Mouse (Mus musculus) neural tube, embryonic 11.5 days (tissue): ENCODE data around the gene Creg1. TPM values are rescaled to one million over a fixed set of nuclear protein-coding genes. Genes with fewer than 3 reads are reported as not detected.

Experiments
- ATAC-seq: fragments of 200-750 bp; cut with Nextera tagmentation; 2 replicates; pipeline ENCODE4 v1.8.0; 2017; ENCODE audit warnings: moderate number of reproducible peaks, mild to moderate bottlenecking, moderate TSS enrichment, moderate library complexity; ENCODE audit not compliant: insufficient read depth, low FRiP score, low TSS enrichment
- DNase-seq: peaks from one replicate; pipeline ENCODE4 v3.0.0-alpha.2; 2015; ENCODE audit warnings: low spot score
- H3K27ac ChIP-seq: fragments of 300-500 bp; sonication (generic); 2 replicates; pipeline ENCODE4 v1.5.1; 2014; ENCODE audit warnings: low read depth, mild to moderate bottlenecking, low read length
- H3K27me3 ChIP-seq: fragments of 300-500 bp; sonication (generic); 2 replicates; pipeline ENCODE4 v1.6.1; 2014; ENCODE audit warnings: mild to moderate bottlenecking, low read length, mixed read lengths; ENCODE audit not compliant: control insufficient read depth, insufficient read depth
- H3K36me3 ChIP-seq: fragments of 300-500 bp; sonication (generic); 2 replicates; pipeline ENCODE4 v1.6.1; 2014; ENCODE audit warnings: mild to moderate bottlenecking, low read length, moderate library complexity, mixed read lengths; ENCODE audit not compliant: control insufficient read depth, insufficient read depth
- H3K4me1 ChIP-seq: fragments of 300-500 bp; sonication (generic); 2 replicates; pipeline ENCODE4 v1.6.1; 2014; ENCODE audit warnings: low read length, mixed read lengths; ENCODE audit not compliant: control insufficient read depth, insufficient read depth
- H3K4me2 ChIP-seq: fragments of 300-500 bp; sonication (generic); 2 replicates; pipeline ENCODE4 v1.6.1; 2014; ENCODE audit warnings: low read depth, mild to moderate bottlenecking, moderate library complexity
- H3K4me3 ChIP-seq: fragments of 300-500 bp; sonication (generic); 2 replicates; pipeline ENCODE4 v1.5.1; 2014; ENCODE audit warnings: low read depth, low read length
- H3K9ac ChIP-seq: fragments of 300-500 bp; sonication (generic); 2 replicates; pipeline ENCODE4 v1.6.1; 2014; ENCODE audit warnings: mild to moderate bottlenecking, low read length
- H3K9me3 ChIP-seq: fragments of 300-500 bp; sonication (generic); 2 replicates; pipeline ENCODE4 v1.6.1; 2016; ENCODE audit warnings: low read length; ENCODE audit not compliant: control insufficient read depth
- WGBS: fragments of 180-500 bp; shearing (Covaris S2); extraction: QIAGEN DNeasy Blood & Tissue Kit; methylation state at CpG from one replicate; pipeline ENCODE4 v1.1.7; 2014; 5-methylcytosine and 5-hydroxymethylcytosine counted together
- polyA plus RNA-seq: library from polyadenylated mRNA; unstranded; fragments of >200 nt; fragmentation: Nextera tagmentation; extraction: Ambion mirVana; gene quantifications from 2 replicates; pipeline ENCODE4 v1.2.1, GENCODE M21; 2014

Creg1 gene
- polyA plus RNA-seq = 36.9 and 39.2 TPM in 2 replicates

- ATAC-seq = peak; percentile 98
- under 1% methylated on average over 52 of the region's 57 CpGs for WGBS
- H3K9ac ChIP-seq = peak within 1 kb of the TSS; percentile 69
Observed at GRCm38 (mm10) chr1:165763635-165764372, at the start of gene Creg1. TSS of gene Creg1 (plus strand) at chr1:165763746.

DNA sequence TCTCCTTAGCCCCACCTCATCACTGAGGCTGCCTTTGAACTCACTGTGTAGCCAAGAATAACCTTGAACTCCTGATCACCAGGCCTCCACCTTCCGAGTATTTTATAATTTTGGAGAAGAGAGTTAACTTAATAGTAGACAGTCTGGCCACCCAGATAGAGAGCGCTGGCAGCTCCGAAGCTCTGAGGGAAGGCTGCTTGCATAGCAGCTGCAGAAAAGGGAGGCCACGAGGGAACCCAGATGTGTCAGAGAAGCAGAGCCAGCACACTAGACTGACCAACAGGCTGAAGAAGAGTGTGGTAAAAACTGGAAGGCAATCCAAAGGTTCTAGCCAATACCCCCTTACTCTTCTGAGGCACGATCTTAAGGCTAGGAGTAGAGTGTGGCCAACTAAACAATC is 49.7 kb upstream of the Creg1 start:
- 81% methylated on average over 5 of the region's 5 CpGs for WGBS
- Histone ChIP-seq H3K27me3 (0 out of 2 replicates have a peak, but pooled peaks cover 2% of the 10 kb centered on the region), H3K4me2 (no peak overlapping the region), H3K4me3 (no peak overlapping the region), H3K9ac (no peak overlapping the region), H3K9me3 (no peaks in the 10 kb centered on the region), H3K27ac (no peak overlapping the region), H3K36me3 (no peaks in the 10 kb centered on the region), H3K4me1 (no peaks in the 10 kb centered on the region)
- DNase-seq = no peak
- ATAC-seq = no peak

More at GRCm38 (mm10) chr1:165763635-165764372, at the start of gene Creg1:
- H3K27ac ChIP-seq = no peak within 1 kb of the TSS
- no peaks in the 10 kb centered on the region for H3K36me3 ChIP-seq
- peak; percentile 88 for DNase-seq
- H3K27me3 ChIP-seq = peaks cover 6% of the 10 kb centered on the region; the same call in 1 of the 2 replicates
- H3K4me3 ChIP-seq = peak within 1 kb of the TSS; percentile 75
- peak within 1 kb of the TSS; percentile 96 for H3K4me2 ChIP-seq
- no peaks in the 10 kb centered on the region for H3K9me3 ChIP-seq
- peaks cover 5% of the 10 kb centered on the region for H3K4me1 ChIP-seq

DNA sequence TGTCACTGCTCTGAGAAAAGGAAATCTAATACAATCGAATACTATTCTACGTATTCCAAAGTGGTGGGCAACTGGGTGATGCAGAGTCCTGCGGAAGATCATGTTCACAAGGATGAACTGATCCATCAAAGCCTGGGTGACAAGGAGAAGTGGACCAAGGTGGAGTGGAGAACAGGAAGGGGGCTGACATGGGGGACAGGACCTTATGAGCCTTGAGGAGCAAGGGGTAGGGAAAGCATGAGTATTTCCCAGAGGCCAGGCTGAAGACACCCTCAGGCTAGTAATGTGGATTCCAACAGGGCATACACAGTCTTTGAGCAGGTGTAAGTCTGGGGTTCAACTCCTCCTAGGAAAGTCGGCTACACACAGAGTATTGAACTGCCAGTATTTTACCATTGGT is 47.1 kb upstream of the Creg1 start:
- H3K27me3 ChIP-seq = no peaks in the 10 kb centered on the region
- DNase-seq (no peak), ATAC-seq (no peak)
- WGBS = 86% methylated on average over 4 of the region's 4 CpGs
- no peaks in the 10 kb centered on the region for H3K4me1 ChIP-seq
- no peak overlapping the region for H3K27ac ChIP-seq
- H3K4me2 ChIP-seq = no peak overlapping the region
- H3K4me3 ChIP-seq = no peak overlapping the region
- no peaks in the 10 kb centered on the region for H3K9me3 ChIP-seq
- no peak overlapping the region for H3K9ac ChIP-seq
- no peaks in the 10 kb centered on the region for H3K36me3 ChIP-seq

DNA sequence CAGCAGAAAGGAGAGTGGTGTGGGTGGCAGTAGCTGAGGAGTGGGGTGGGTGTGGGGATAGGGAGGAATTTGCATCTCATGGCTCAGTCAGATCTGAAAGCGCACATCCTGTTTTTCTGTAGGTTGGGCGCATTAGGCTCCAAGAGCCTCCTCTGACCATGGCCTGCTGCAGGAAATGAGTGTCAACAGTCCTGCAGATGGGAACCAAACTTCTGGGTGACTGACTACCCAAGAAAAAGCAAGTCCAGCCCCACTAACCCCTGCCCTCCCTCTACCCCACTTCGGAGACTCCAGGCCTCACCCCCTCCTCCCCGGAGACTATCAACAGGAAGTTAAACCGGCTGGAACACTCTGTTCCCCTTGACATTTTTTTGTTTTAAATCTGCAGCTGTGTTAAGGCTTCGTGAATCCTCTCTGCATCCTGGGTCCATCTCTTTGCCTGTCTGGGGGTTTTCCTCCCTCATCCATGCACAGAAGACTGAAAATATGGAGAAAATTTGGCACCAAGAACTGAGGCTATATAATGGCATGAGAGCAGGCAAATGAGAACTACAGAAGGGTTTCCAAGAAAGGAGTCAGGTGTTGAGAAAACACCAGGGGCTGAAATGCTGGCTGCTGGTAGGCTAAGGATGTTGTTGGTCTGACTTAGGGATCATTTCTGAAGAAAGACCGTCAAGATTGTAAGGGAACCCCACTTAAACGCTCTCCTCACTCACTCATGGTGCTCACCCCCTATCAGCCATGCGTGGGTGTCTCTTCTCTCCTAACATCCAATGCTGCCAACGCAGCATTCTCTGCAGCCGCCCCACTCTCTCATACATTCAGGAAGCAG is 45.6 kb upstream of the Creg1 start:
- no peak for DNase-seq
- H3K27me3 ChIP-seq = no peaks in the 10 kb centered on the region
- no peaks in the 10 kb centered on the region for H3K9me3 ChIP-seq
- H3K9ac ChIP-seq = no peak overlapping the region
- WGBS = 52% methylated on average over 11 of the region's 11 CpGs
- H3K36me3 ChIP-seq = no peaks in the 10 kb centered on the region
- no peak overlapping the region for H3K4me3 ChIP-seq
- no peak overlapping the region for H3K4me2 ChIP-seq
- no peaks in the 10 kb centered on the region for H3K4me1 ChIP-seq
- no peak overlapping the region for H3K27ac ChIP-seq
- no peak for ATAC-seq

- H3K9ac ChIP-seq = no peak overlapping the region
- ATAC-seq = no peak
Observed at GRCm38 (mm10) chr1:165718543-165719105, 44.9 kb upstream of the Creg1 start.

GRCm38 (mm10) chr1:165722531-165723123 is 40.9 kb upstream of the Creg1 start:
- ATAC-seq = no peak
- 94% methylated on average over 9 of the region's 9 CpGs for WGBS
- Histone ChIP-seq H3K4me2 (no peak overlapping the region), H3K27me3 (no peaks in the 10 kb centered on the region), H3K36me3 (no peaks in the 10 kb centered on the region), H3K4me3 (no peak overlapping the region), H3K4me1 (no peaks in the 10 kb centered on the region), H3K27ac (no peak overlapping the region), H3K9me3 (no peaks in the 10 kb centered on the region), H3K9ac (no peak overlapping the region)
- no peak for DNase-seq

More at GRCm38 (mm10) chr1:165718543-165719105, 44.9 kb upstream of the Creg1 start:
- Histone ChIP-seq H3K9me3 (no peaks in the 10 kb centered on the region), H3K4me3 (no peak overlapping the region), H3K4me1 (no peaks in the 10 kb centered on the region), H3K27me3 (no peaks in the 10 kb centered on the region), H3K27ac (no peak overlapping the region), H3K4me2 (no peak overlapping the region), H3K36me3 (no peaks in the 10 kb centered on the region)
- 68% methylated on average over 15 of the region's 15 CpGs for whole genome bisulfite sequencing
- no peak for DNase-seq

- Histone ChIP-seq H3K4me2 (no peak overlapping the region), H3K27ac (no peak overlapping the region), H3K9ac (no peak overlapping the region; the same call in 1 of the 2 replicates), H3K9me3 (no peaks in the 10 kb centered on the region), H3K4me1 (no peaks in the 10 kb centered on the region), H3K4me3 (no peak overlapping the region), H3K27me3 (no peaks in the 10 kb centered on the region), H3K36me3 (no peaks in the 10 kb centered on the region)
- 48% methylated on average over 11 of the region's 11 CpGs for WGBS
- ATAC-seq = no peak
- DNase-seq = no peak
Observed at GRCm38 (mm10) chr1:165724219-165725033, 39.1 kb upstream of the Creg1 start.
